Mouse (Mus musculus) heart, adult 2 months (tissue): ENCODE measurements around the gene Rfng.

Source experiments
- CTCF ChIP-seq: fragments of 200-600 bp; IDR thresholded peaks from 2 replicates; pipeline ENCODE4 v1.8.1; 2022; ENCODE audit warnings: antibody characterized with exemption, mild to moderate bottlenecking, moderate library complexity
- EP300 ChIP-seq: fragments of 200-500 bp; IDR thresholded peaks from 2 replicates; pipeline ENCODE4 v1.6.1; 2011; ENCODE audit warnings: low read depth, low read length, control low read depth; ENCODE audit not compliant: insufficient read depth

GRCm38 (mm10) chr11:120826016-120826953 lies 42.3 kb upstream of the Rfng start:
- TF ChIP-seq CTCF: no peak
- no peak for TF ChIP-seq EP300
